Mouse (Mus musculus): ENCODE data around the gene Bap1. TPM values are rescaled to one million over a fixed set of nuclear protein-coding genes. Genes with fewer than 3 reads are reported as not detected.

Gene Bap1
- total RNA-seq, 2 experiments from 2014 or later: 35.2 to 40.4 TPM

DNA sequence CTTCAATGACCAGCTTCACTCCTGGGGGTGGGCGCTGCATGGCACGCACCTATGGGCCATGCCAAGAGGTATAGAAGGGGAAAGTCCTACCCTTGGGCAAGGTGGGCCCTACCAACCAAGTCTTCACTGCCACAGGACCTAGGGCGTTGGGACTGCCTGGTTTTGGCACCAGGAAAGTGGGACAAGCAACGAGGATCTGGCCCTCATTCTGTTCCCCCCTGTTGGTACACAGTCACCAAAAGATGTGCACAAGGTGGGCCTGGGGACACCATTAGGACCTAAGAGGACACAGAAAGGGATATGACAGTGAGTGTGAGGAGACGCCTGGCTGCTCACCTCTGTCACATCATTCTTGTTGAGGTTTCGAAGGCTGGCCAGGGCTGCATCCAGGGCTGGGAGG lies 19.9 kb downstream of the Bap1 start:
- intact Hi-C loops (cut with DNase I; ENCODE audit: low total_unique reads): loop anchor here (5.0 kb wide), 2 partner anchors 56 to 201 kb away; no protein-coding TSS in a partner anchor
- DNase-seq: no peak

- DNase-seq: peak; percentile 77
- intact Hi-C loops (cut with DNase I; ENCODE audit: low total_unique reads): loop anchor here (5.0 kb wide), 2 partner anchors 55 to 200 kb away; no protein-coding TSS in a partner anchor
Measured at GRCm38 (mm10) chr14:31272164-31272563, 20.9 kb downstream of the Bap1 start.

DNA sequence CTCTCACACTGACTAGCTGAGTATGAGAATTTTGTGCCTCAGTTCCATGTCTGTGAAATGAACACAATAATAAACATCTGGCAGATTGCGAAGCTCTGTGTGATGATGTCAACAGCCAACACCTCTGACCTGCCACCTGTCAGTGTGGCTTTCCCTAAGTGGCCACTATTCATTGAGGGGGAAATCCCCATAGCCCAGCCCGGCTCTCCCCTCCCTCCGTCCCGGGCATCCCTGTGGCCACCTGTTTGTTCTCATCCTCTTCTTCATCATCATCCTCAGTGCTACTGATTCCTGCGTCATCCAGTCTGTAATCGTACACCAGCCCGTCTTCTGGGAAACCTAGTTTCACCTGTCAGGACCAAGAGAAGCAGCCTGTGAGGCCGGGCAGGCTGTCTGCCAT lies 34.5 kb downstream of the Bap1 start:
- no peak for DNase-seq
- intact Hi-C loops (cut with DNase I; ENCODE audit: low total_unique reads): loop anchor here (5.0 kb wide), 1 partner anchor 37 kb away; the partner anchor contains the start of gene Dnah1

Other genes with a start within 250 kb of the Bap1 start
- 100 to 1,000 TPM; 127 to 146 TPM for gene Spcs1, start 249.8 kb upstream of the Bap1 start, total RNA-seq (2021)
- 10 to 100 TPM; 49.4 to 51.6 TPM for gene Pbrm1, start 232.3 kb upstream of the Bap1 start, total RNA-seq (2021)
- gene Gnl3, start 232.3 kb upstream of the Bap1 start, total RNA-seq (2021): 10 to 100 TPM; 27.3 to 39.3 TPM
- gene Smim4, start 122.5 kb upstream of the Bap1 start, total RNA-seq (2021): 10 to 100 TPM; 32.2 to 43.1 TPM
- 1 to 10 TPM; 6.8 to 8.1 TPM for gene Nt5dc2, start 120.4 kb upstream of the Bap1 start, total RNA-seq (2021)
- gene Stab1, start 82.8 kb upstream of the Bap1 start, total RNA-seq (2021): 10 to 100 TPM; 29.8 to 40.4 TPM
- gene Tnnc1, start 43.1 kb upstream of the Bap1 start, total RNA-seq (2021): 100 to 1,000 TPM; 273 to 573 TPM
- 100 to 1,000 TPM in 1 of 2 experiments, 10 to 100 TPM in 1; 93.2 to 102 TPM for gene Nisch, start 34.5 kb upstream of the Bap1 start, total RNA-seq (2021)
- 1 to 10 TPM; 7.2 to 8.7 TPM for gene Sema3g, start 33.6 kb upstream of the Bap1 start, total RNA-seq (2021)
- 1 to 10 TPM; 5.5 to 6.3 TPM for gene Phf7, start 133 bp upstream of the Bap1 start, total RNA-seq (2021)
- gene Dnah1, start 72.4 kb downstream of the Bap1 start, total RNA-seq (2021): under 1 TPM; 0.18 to 0.21 TPM
- gene Capn7, start 85.2 kb downstream of the Bap1 start, total RNA-seq (2021): 10 to 100 TPM; 24.6 to 25.6 TPM
- gene Sh3bp5, start 184.6 kb downstream of the Bap1 start, total RNA-seq (2021): 10 to 100 TPM; 50.8 to 56.6 TPM
- gene Eaf1, start 242.9 kb downstream of the Bap1 start, total RNA-seq (2021): 10 to 100 TPM; 11.1 to 14.8 TPM
- 10 to 100 TPM in 1 of 2 experiments, 1 to 10 TPM in 1; 9.5 to 10.6 TPM for gene Mettl6, start 243.6 kb downstream of the Bap1 start, total RNA-seq (2021)